Mouse (Mus musculus): Measurements from ENCODE around the gene Gtsf1l.
A peak's percentile ranks its signal among the peaks of the same experiment; 100 is the strongest.

Gene Gtsf1l

GRCm38 (mm10) chr2:163087728-163088127 is at the start of gene Gtsf1l:
Gene Gtsf1l, minus strand, starts transcription at chr2:163087855.
- no peak for DNase-seq (ENCODE audit: low spot score in 2 of 2)

DNA sequence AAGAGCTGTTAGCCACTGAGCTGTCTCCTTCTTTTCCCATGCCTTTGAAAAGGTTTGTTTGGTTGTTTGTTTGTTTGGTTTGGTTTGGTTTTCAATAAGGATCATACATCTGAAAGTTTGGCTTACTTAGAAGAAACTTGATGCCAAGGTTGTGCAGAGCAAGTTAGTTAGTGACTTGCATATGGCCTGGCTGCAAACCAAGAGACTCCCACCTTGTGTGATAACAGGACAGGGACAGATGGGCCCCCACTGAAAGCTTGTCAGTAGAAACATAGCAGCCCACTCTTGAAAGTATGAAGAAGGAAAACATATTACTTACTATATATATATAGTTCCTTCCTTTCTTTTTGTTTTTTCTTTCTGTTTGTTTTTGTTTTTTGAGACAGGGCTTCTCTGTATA is 49.3 kb upstream of the Gtsf1l start:
- DNase-seq (ENCODE audit: low spot score in 2 of 2) = no peak

GRCm38 (mm10) chr2:163135931-163136330 is 48.3 kb upstream of the Gtsf1l start:
- DNase-seq (ENCODE audit: low spot score in 2 of 2) = no peak

DNA sequence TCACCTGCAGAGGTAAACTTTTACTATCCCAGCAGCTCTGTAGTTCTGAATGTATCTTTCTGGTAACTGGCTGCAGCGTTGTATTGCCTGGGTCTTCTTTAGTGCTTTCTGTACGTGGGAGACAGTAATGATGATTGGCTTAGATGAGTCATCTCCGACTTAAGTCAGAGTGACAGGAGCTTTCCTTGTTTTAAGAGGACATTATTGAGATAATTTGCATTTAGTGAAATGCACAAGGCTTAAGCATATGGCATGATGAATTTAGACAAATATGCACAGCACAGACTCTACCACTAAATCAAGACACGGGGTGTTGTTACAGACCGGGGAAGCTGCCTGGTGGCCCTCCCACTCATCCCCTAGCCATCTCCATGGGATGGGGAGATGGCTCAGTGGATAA is 44.7 kb upstream of the Gtsf1l start:
- no peak for DNase-seq (ENCODE audit: low spot score in 2 of 2)

DNA sequence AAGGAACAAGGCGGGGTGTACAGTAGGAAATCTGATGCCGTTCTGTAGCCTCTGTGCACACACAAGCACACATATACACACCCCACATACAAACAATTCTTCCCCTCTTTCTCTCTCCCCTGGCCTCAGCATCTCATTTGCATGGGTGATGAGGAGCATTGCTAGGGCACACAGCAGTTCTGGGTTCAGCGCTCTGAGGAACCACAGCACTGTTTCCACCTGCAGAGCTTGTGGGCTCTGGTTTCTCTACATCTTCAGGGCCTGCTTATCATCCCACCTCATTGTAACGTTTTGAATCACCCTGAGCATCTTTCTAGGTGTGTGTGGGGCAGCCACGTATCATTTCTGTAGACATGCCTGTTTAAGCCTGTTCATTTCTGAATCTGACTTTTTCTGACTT is 43.2 kb upstream of the Gtsf1l start:
- no peak for DNase-seq (ENCODE audit: low spot score in 2 of 2)

GRCm38 (mm10) chr2:163123496-163123895 is 35.8 kb upstream of the Gtsf1l start:
- no peak for DNase-seq (ENCODE audit: low spot score in 2 of 2)

GRCm38 (mm10) chr2:163122319-163122718 is 34.7 kb upstream of the Gtsf1l start:
- no peak for DNase-seq (ENCODE audit: low spot score in 2 of 2)

DNA sequence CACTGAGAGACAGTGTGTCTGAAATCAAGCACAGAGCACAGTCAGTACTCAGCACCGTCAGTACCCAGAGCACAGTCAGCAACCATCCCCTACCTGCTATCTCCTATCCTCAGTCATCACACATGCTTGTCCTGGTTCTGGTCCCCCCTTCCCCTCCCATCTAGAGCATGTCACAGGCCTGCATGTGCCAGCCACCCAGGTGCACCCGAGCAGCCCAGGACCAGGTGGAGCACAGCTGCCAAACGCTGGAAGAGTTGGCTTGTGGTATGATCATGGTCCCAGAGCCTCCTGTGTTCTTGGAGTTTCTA is 33.7 kb upstream of the Gtsf1l start:
- no peak for DNase-seq (ENCODE audit: low spot score in 2 of 2)

- DNase-seq (ENCODE audit: low spot score in 2 of 2) = no peak
Measured at GRCm38 (mm10) chr2:163120626-163121352, 33.1 kb upstream of the Gtsf1l start.

DNA sequence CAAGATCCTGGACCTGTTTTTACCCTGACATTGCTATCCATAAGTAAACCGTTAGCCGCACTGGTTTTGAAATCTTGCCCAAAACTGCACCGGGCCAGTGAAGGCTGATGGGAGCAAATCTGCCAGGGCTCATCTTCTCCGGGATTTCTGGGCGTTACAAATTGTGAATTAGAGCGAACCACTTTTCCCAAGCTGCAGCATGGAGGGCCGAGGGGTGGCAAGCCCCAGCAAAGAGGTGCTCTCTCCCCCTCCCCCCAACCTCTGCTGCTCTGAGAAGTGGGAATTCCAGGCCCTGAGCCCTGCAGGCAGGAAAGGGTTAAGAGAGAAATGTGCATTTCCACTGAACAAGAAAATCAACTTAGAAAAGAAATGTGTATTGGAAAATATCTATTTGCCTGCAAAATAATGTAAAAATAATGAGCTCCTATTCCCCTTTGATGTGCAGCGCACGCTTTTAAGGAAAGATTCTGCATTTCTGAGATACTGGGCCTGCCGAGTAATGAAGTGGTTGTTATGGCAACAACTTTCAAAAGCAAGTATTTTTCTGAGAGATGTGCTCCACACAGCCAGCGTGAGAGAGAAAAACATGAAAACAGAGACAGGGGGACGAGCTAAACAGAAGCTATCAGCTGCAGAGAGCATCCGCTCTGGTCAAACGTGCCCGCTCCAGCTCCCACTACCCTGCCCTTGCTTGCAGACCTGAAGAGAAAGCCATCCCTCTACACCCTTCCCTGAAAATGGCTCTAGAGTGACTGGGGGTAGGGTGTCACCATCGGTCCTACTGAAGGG is 24.0 kb upstream of the Gtsf1l start:
- no peak for DNase-seq (ENCODE audit: low spot score in 2 of 2)

DNA sequence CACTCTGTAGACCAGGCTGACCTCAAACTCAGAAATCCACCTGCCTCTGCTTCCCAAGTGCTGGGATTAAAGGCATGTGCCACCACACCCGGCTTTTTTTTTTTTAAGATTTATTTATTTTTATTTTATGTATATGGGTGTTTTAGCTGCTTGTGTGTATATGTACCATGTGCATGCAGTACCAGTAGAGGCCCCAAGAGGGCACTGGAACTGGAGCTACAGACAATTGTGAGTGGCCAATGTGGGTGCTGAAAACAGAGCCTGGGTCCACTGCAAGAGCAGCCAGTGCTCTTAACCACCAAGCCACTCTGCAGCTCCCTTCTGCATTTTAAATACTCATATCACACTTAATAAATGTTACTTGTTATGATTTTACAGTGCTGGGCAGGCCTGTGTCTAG is 23.1 kb upstream of the Gtsf1l start:
- no peak for DNase-seq (ENCODE audit: low spot score in 2 of 2)

GRCm38 (mm10) chr2:163108385-163108784 is 20.7 kb upstream of the Gtsf1l start:
- DNase-seq (ENCODE audit: low spot score in 2 of 2) = no peak

DNA sequence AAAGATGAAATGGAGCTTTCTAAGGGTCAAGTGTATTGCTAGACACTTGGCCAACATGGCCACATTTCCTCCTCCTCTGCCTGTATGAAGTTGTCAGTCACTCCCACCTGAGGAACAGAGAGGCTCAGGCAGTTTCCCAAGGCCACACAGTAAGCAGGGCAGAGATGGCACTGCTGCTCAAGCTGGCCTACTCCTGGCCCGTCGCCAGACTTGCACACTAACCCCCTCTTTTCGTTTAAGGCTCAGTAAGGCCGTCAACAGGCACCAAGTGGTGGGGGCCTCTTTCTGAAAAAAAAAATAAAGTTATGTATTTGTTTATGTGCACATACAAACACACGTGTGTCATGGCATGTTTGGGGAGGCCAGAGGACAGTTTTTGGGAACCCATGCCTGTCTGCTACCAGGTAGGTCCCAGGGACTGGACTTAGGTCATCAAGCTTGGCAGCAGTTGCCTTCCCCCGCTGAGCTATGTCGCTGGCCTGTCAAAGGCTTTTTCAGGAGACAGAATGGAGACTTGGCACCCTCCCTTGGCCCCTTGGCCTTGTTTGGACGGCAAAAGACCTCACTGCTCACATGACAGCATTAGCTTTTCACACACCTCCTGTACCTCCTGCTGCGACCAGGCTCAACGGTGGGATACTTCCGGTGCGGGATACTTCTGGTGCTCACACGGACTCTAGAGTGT is 16.6 kb upstream of the Gtsf1l start:
- DNase-seq (ENCODE audit: low spot score in 2 of 2) = no peak

GRCm38 (mm10) chr2:163102900-163103653 is 15.4 kb upstream of the Gtsf1l start:
- no peak for DNase-seq (ENCODE audit: low spot score in 2 of 2)

- DNase-seq (ENCODE audit: low spot score in 2 of 2) = no peak
Measured at GRCm38 (mm10) chr2:163102216-163102615, 14.6 kb upstream of the Gtsf1l start.

GRCm38 (mm10) chr2:163101646-163102203 is 14.1 kb upstream of the Gtsf1l start:
- peak; percentile 14 to 36 for DNase-seq (ENCODE audit: low spot score in 2 of 2)

DNA sequence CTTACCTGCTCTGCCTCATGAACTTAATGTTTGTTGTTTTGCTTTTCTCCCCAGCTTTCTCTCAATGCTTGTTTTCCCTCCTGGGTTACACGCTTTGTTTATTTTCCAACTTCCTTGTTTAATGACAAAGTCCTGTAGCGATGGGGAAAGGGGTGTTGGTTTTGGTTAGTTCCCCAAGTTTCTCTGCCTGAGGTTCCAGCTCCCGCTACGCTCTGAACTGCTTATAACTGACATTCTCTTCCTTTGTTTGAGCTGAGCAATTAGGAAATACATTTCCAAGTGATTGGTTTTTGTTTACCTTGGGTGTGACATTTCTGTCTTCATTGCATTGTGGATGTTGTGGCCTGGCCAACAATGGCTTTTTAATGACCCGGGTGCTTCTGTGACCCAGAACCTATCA is 12.9 kb upstream of the Gtsf1l start:
- DNase-seq (ENCODE audit: low spot score in 2 of 2) = no peak

GRCm38 (mm10) chr2:163099919-163100318 is 12.3 kb upstream of the Gtsf1l start:
- no peak for DNase-seq (ENCODE audit: low spot score in 2 of 2)

DNA sequence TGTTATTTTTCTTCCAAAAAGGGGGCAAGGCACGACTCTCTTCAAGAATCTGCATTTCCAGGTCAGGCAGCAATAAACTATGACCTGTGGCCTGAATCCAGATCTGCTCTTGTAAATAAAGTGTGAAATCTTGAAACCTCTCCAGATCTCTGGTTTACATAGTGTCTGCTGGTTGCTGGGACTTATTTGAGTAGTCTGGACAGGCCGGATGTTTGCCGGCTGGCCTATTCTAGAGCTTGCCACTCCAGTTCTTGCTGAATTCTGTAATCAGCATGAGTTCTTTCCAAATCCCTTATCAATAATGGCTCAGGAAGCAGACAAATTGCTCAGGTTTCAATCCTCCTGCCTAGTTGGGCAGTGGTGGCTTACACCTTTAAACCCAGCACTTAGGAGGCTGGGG is 8.1 kb upstream of the Gtsf1l start:
- no peak for DNase-seq (ENCODE audit: low spot score in 2 of 2)

- DNase-seq (ENCODE audit: low spot score in 2 of 2) = no peak
Measured at GRCm38 (mm10) chr2:163094909-163095308, 7.3 kb upstream of the Gtsf1l start.

DNA sequence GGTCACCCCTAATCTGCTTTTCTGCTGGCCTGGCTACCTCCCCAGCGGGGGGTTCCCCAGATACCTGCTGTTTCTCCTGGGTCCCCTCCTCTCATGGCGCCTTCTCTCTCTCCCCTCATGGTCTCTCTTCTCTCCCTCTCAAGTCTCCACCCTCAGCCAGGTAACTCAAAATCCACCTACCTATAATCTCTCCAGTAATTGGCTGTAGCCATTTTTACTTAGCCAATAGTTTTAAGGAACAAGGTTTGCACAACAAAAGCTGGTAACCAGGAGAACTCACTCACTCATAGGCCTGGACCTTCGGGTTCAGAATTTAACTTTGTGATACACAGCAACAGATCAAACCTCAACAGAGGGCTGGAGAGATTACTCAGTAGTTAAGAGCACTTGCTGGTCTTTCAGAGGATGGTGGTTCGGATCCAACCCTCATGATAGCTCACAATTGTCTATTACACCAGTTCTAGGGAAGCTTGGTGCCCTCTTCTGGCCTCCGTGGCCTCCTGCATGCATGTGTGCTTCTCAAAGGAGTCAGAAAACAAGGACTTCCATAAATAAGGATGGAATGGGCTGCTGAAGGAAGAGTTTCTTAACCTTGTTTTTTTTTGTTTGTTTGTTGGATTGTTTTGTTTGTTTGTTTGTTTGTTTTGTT is 1.9 kb upstream of the Gtsf1l start:
- no peak for DNase-seq (ENCODE audit: low spot score in 2 of 2)

Measured in natural killer cell, adult 2 months (primary cell).